Mouse (Mus musculus): ENCODE results near the gene Tmx1.
A peak's percentile ranks its signal among the peaks of the same experiment; 100 is the strongest.

The Tmx1 gene

GRCm38 (mm10) chr12:70452726-70453645 lies at the start of gene Tmx1:
Gene Tmx1 (plus strand): TSS chr12:70453095.
- DNase-seq (ENCODE audit: low spot score in 2 of 2), result peak; percentile 91 to 92

GRCm38 (mm10) chr12:70404327-70404726 lies 48.6 kb upstream of the Tmx1 start:
- peak; percentile 93 to 96 for DNase-seq (ENCODE audit: low spot score in 2 of 2)

- DNase-seq (ENCODE audit: low spot score in 2 of 2), result no peak
Measured at GRCm38 (mm10) chr12:70408396-70408795, 44.5 kb upstream of the Tmx1 start.

- peak in 1 of 2 experiments; percentile 32 for DNase-seq (ENCODE audit: low spot score in 2 of 2)
Measured at GRCm38 (mm10) chr12:70409600-70409999, 43.3 kb upstream of the Tmx1 start.

- DNase-seq (ENCODE audit: low spot score in 2 of 2), result no peak
Measured at GRCm38 (mm10) chr12:70420216-70420615, 32.7 kb upstream of the Tmx1 start.

GRCm38 (mm10) chr12:70421028-70421427 lies 31.9 kb upstream of the Tmx1 start:
- DNase-seq (ENCODE audit: low spot score in 2 of 2), result no peak

GRCm38 (mm10) chr12:70422322-70423118 lies 30.4 kb upstream of the Tmx1 start:
- no peak for DNase-seq (ENCODE audit: low spot score in 2 of 2)

- no peak for DNase-seq (ENCODE audit: low spot score in 2 of 2)
Measured at GRCm38 (mm10) chr12:70427885-70428284, 25.0 kb upstream of the Tmx1 start.

- no peak for DNase-seq (ENCODE audit: low spot score in 2 of 2)
Measured at GRCm38 (mm10) chr12:70429637-70430036, 23.3 kb upstream of the Tmx1 start.

- DNase-seq (ENCODE audit: low spot score in 2 of 2), result no peak
Measured at GRCm38 (mm10) chr12:70430307-70430950, 22.5 kb upstream of the Tmx1 start.

GRCm38 (mm10) chr12:70431428-70431827 lies 21.5 kb upstream of the Tmx1 start:
- DNase-seq (ENCODE audit: low spot score in 2 of 2), result no peak

GRCm38 (mm10) chr12:70449961-70450360 lies 2.9 kb upstream of the Tmx1 start:
- DNase-seq (ENCODE audit: low spot score in 2 of 2), result no peak

- DNase-seq (ENCODE audit: low spot score in 2 of 2), result no peak
Measured at GRCm38 (mm10) chr12:70451533-70451932, 1.4 kb upstream of the Tmx1 start.

- no peak for DNase-seq (ENCODE audit: low spot score in 2 of 2)
Measured at GRCm38 (mm10) chr12:70452143-70452542, 752 bp upstream of the Tmx1 start.

- DNase-seq (ENCODE audit: low spot score in 2 of 2), result no peak
Measured at GRCm38 (mm10) chr12:70455226-70455625, 2.3 kb downstream of the Tmx1 start.

GRCm38 (mm10) chr12:70459546-70459945 lies 6.7 kb downstream of the Tmx1 start:
- no peak for DNase-seq (ENCODE audit: low spot score in 2 of 2)

GRCm38 (mm10) chr12:70464016-70464415 lies 11.1 kb downstream of the Tmx1 start:
- DNase-seq (ENCODE audit: low spot score in 2 of 2), result no peak

GRCm38 (mm10) chr12:70475336-70475735 lies 22.4 kb downstream of the Tmx1 start:
- no peak for DNase-seq (ENCODE audit: low spot score in 2 of 2)

- no peak for DNase-seq (ENCODE audit: low spot score in 2 of 2)
Measured at GRCm38 (mm10) chr12:70476884-70477576, 24.1 kb downstream of the Tmx1 start.

GRCm38 (mm10) chr12:70477593-70478287 lies 24.8 kb downstream of the Tmx1 start:
- peak in 1 of 2 experiments; percentile 33 for DNase-seq (ENCODE audit: low spot score in 2 of 2)

GRCm38 (mm10) chr12:70485956-70486355 lies 33.1 kb downstream of the Tmx1 start:
- no peak for DNase-seq (ENCODE audit: low spot score in 2 of 2)

All from right cerebral cortex, postnatal 36 days (tissue).